Mouse (Mus musculus) thymus, postnatal 36 days (tissue): ENCODE measurements around the gene Olfr1288.

ENCODE experiments used
- DNase-seq, 2 experiments: peaks; one replicate each; pipeline ENCODE4 v3.0.0; 2022; ENCODE audit warnings: mixed read lengths in 2 of 2

Olfr1288 gene

GRCm38 (mm10) chr2:111473801-111474200, at the start of gene Olfr1288:
TSS of gene Olfr1288 (plus strand) at chr2:111474101.
- DNase-seq, result no peak

DNA sequence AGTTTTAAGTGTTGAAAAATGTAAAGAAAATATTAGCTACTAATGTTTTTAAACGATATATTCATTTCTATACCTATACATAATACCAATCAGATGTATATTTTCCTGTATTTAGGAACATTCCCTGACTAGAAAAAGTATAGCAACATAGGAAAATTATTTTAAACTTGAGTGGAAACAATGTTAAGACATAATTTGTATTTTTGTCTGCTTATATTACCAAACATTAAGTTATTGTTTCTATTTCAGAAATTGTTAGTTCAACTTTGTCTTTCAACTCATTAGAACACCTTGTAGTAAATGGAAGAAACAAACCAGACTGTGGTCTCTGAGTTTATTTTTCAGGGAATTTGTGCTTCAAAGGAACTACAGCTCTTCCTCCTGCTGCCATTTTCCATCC, 25.1 kb upstream of the Olfr1288 start, which contains the start of gene Olfr1287:
Olfr1287 (plus strand) TSS at position 301 of the 400 bp plus-strand sequence.
- DNase-seq, result no peak

DNA sequence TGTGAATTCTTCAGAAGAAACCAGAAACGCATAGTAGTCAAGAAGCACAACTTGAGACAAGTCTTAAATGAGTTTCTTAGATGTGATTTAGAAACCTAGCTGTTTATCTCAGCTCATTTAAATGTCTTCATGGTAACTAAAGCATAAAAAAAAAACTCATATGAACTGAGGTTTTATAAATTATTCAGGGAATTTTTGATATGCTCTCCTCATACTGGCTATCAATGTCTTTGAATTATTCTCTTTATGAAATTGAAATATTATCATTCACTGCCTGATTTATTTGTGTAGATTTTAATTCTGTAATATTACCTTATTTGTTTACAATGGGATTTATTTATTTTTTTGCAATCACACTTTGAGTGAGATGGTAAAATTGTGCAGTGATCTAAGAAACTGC, 6.6 kb downstream of the Olfr1288 start, which contains the start of gene Olfr1289:
Olfr1289 (plus strand) TSS at position 301 of the 400 bp plus-strand sequence.
- DNase-seq, result no peak

- DNase-seq, result no peak
Observed at GRCm38 (mm10) chr2:111493729-111494128, 19.8 kb downstream of the Olfr1288 start, which contains the start of gene Olfr1290. TSS of gene Olfr1290 (minus strand) at chr2:111493829.

- no peak for DNase-seq
Observed at GRCm38 (mm10) chr2:111496880-111497279, 23.0 kb downstream of the Olfr1288 start, which contains the start of gene Olfr1291-ps1. TSS of gene Olfr1291-ps1 (plus strand) at chr2:111497180.

- no peak for DNase-seq
Observed at GRCm38 (mm10) chr2:111517451-111517850, 43.5 kb downstream of the Olfr1288 start.

- DNase-seq, result no peak
Observed at GRCm38 (mm10) chr2:111524903-111525302, 51.0 kb downstream of the Olfr1288 start, which contains the start of gene Olfr1293-ps. TSS of gene Olfr1293-ps (plus strand) at chr2:111525203.
